Mouse (Mus musculus): ENCODE results near the gene Pskh1. TPM values are rescaled to one million over a fixed set of nuclear protein-coding genes. Genes with fewer than 3 reads are reported as not detected.

Pskh1 gene
- polyA plus RNA-seq, 1 experiment from 2014 or later, result 19.5 TPM

GRCm38 (mm10) chr8:105936866-105937475, 36.7 kb downstream of the Pskh1 start:
- Histone ChIP-seq H3K27me3 (no peaks in the 10 kb centered on the region), H3K36me3 (peaks cover 10% of the 10 kb centered on the region; the same call in 1 of the 2 replicates), H3K27ac (peak overlapping the region; percentile 89), H3K9me3 (replicated peaks) (no peaks in the 10 kb centered on the region), H3K9ac (peak overlapping the region; percentile 70), H3K4me3 (peak overlapping the region; percentile 68), H3K4me1 (replicated peaks) (peaks cover 13% of the 10 kb centered on the region), H3K4me2 (peak overlapping the region; percentile 85)
- ATAC-seq (replicated peaks; ENCODE audit: insufficient number of reproducible peaks, insufficient read depth, low FRiP score, low read depth), result peak; percentile 87
- WGBS, result 1% methylated on average over 30 of the region's 30 CpGs

GRCm38 (mm10) chr8:105937496-105938305, 37.5 kb downstream of the Pskh1 start:
- no peaks in the 10 kb centered on the region for H3K9me3 ChIP-seq (replicated peaks)
- under 1% methylated on average over 33 of the region's 33 CpGs for WGBS
- ATAC-seq (replicated peaks; ENCODE audit: insufficient number of reproducible peaks, insufficient read depth, low FRiP score, low read depth), result peak; percentile 15; the same call in 1 of the 2 replicates
- peaks cover 13% of the 10 kb centered on the region; the same call in 1 of the 2 replicates for H3K36me3 ChIP-seq
- H3K9ac ChIP-seq, result peak overlapping the region; percentile 70
- peak overlapping the region; percentile 89 for H3K27ac ChIP-seq
- H3K4me3 ChIP-seq, result peak overlapping the region; percentile 68
- H3K27me3 ChIP-seq, result no peaks in the 10 kb centered on the region
- peaks cover 13% of the 10 kb centered on the region for H3K4me1 ChIP-seq (replicated peaks)
- peak overlapping the region; percentile 85 for H3K4me2 ChIP-seq

- Histone ChIP-seq H3K4me3 (peak within 1 kb of the TSS; percentile 68), H3K4me1 (replicated peaks) (peaks cover 13% of the 10 kb centered on the region), H3K9ac (peak within 1 kb of the TSS; percentile 70), H3K9me3 (replicated peaks) (no peaks in the 10 kb centered on the region), H3K4me2 (peak within 1 kb of the TSS; percentile 85), H3K36me3 (peaks cover 19% of the 10 kb centered on the region), H3K27ac (peak within 1 kb of the TSS; percentile 89), H3K27me3 (no peaks in the 10 kb centered on the region)
- ATAC-seq (replicated peaks; ENCODE audit: insufficient number of reproducible peaks, insufficient read depth, low FRiP score, low read depth), result no peak
- WGBS, result 14% methylated on average over 4 of the region's 4 CpGs
Observed at GRCm38 (mm10) chr8:105938306-105938669, 38.0 kb downstream of the Pskh1 start, which contains the start of gene Psmb10. Gene Psmb10, minus strand, starts transcription at chr8:105938444.

GRCm38 (mm10) chr8:105942026-105942425, 41.8 kb downstream of the Pskh1 start:
- H3K36me3 ChIP-seq, result peaks cover 55% of the 10 kb centered on the region
- WGBS, result 85% methylated on average over 11 of the region's 11 CpGs

GRCm38 (mm10) chr8:105942542-105942941, 42.3 kb downstream of the Pskh1 start:
- Histone ChIP-seq H3K36me3 (peaks cover 60% of the 10 kb centered on the region), H3K27ac (no peak overlapping the region), H3K4me1 (replicated peaks) (peaks cover 4% of the 10 kb centered on the region; the same call in 1 of the 2 replicates), H3K4me3 (no peak overlapping the region), H3K27me3 (no peaks in the 10 kb centered on the region), H3K9ac (no peak overlapping the region), H3K9me3 (replicated peaks) (no peaks in the 10 kb centered on the region), H3K4me2 (no peak overlapping the region)
- no peak for ATAC-seq (replicated peaks; ENCODE audit: insufficient number of reproducible peaks, insufficient read depth, low FRiP score, low read depth)
- WGBS, result 94% methylated on average over 5 of the region's 5 CpGs

More at GRCm38 (mm10) chr8:105942026-105942425, 41.8 kb downstream of the Pskh1 start:
- Histone ChIP-seq H3K4me1 (replicated peaks) (peaks cover 4% of the 10 kb centered on the region; the same call in 1 of the 2 replicates), H3K27me3 (no peaks in the 10 kb centered on the region), H3K9me3 (replicated peaks) (no peaks in the 10 kb centered on the region), H3K27ac (no peak overlapping the region), H3K4me2 (no peak overlapping the region), H3K9ac (no peak overlapping the region), H3K4me3 (no peak overlapping the region)
- no peak for ATAC-seq (replicated peaks; ENCODE audit: insufficient number of reproducible peaks, insufficient read depth, low FRiP score, low read depth)

DNA sequence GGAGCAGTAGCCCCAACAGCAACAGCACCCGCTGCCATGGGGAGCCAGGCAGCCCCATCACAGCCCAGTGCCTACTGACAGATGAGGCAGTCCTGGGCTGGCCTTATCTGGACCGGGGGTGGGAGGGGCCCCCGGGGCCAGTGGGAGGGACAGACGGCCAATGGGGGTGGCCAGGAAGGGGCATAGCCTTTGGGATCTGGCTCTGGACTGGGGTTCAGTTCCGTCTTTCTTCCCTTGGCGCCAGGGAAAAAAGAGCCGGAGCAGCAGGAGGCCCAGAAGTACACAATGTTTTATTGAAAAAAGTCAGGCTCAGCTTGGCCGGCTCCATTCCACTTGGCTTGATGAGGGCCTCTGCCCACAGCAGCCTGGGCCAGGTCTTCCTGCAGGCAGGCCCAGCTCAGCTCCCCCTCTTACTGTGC, 43.1 kb downstream of the Pskh1 start, which contains the start of gene Lcat:
Gene Lcat (minus strand): TSS at position 62 of the 419 bp plus-strand sequence.
- Histone ChIP-seq H3K4me3 (no peak within 1 kb of the TSS), H3K36me3 (peaks cover 68% of the 10 kb centered on the region), H3K27me3 (no peaks in the 10 kb centered on the region), H3K9me3 (replicated peaks) (no peaks in the 10 kb centered on the region), H3K4me2 (no peak within 1 kb of the TSS), H3K4me1 (replicated peaks) (peaks cover 2% of the 10 kb centered on the region; the same call in 1 of the 2 replicates), H3K27ac (no peak within 1 kb of the TSS), H3K9ac (no peak within 1 kb of the TSS)
- WGBS, result 79% methylated on average over 7 of the region's 8 CpGs
- no peak for ATAC-seq (replicated peaks; ENCODE audit: insufficient number of reproducible peaks, insufficient read depth, low FRiP score, low read depth)

DNA sequence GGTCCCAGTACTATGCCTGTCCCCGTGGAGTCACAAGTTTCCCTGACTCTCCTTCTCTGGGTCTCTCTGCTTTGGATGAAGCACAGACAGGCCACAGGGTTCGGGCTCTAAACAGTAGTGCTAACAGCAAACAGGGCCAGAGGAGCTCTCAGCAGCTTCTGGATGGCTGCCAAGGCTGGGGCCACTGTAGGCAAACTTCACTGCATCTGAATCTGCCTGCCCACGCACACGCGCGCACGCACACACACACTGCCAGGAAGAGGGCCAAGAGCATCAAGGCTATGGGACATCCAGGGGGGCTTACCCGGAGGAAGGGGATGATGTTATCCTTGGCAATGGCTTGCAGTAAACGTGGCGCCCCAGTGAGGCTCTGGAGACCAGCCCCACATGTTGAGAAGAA, 49.1 kb downstream of the Pskh1 start:
- H3K4me1 ChIP-seq (replicated peaks), result peaks cover 34% of the 10 kb centered on the region
- H3K27me3 ChIP-seq, result no peaks in the 10 kb centered on the region
- peaks cover 84% of the 10 kb centered on the region for H3K36me3 ChIP-seq
- H3K9me3 ChIP-seq (replicated peaks), result no peaks in the 10 kb centered on the region
- H3K4me3 ChIP-seq, result no peak overlapping the region
- WGBS, result 26% methylated on average over 10 of the region's 10 CpGs
- peak overlapping the region; percentile 59 for H3K27ac ChIP-seq
- peak; percentile 54 for ATAC-seq (replicated peaks; ENCODE audit: insufficient number of reproducible peaks, insufficient read depth, low FRiP score, low read depth)
- H3K9ac ChIP-seq, result no peak overlapping the region
- no peak overlapping the region for H3K4me2 ChIP-seq

DNA sequence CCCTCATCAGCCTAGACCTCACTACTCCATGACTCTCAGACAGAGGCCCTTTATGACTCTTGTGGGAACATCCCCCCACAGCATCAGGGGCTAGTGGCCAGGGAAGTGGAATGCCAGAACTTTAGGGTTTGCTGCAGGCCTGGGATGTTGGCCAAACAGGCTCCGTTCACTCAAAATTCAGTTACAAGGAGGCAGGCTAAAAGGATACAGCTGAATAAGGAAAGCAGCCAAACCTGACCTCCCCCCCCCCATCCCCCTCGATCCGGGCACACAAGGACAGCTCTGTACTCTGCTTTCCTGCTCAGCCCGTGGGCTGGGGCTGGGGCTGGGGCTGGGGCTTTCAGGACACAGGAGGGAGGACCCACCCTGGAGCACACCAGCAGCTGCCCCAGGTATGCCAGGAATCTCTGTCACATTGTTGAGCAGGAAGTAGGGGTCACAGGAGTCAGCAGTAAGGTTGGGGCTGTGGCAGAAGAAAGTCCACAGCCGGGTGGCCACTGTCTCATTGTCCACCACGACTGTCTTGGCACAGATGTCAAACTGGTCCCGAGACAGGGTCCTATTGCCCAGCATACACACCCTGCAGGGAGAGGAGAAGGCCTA, 50.9 kb downstream of the Pskh1 start:
- Histone ChIP-seq H3K4me2 (no peak overlapping the region), H3K4me3 (no peak overlapping the region), H3K36me3 (peaks cover 82% of the 10 kb centered on the region), H3K4me1 (replicated peaks) (peaks cover 34% of the 10 kb centered on the region), H3K27ac (peak overlapping the region; percentile 63), H3K9ac (no peak overlapping the region), H3K9me3 (replicated peaks) (no peaks in the 10 kb centered on the region), H3K27me3 (no peaks in the 10 kb centered on the region)
- ATAC-seq (replicated peaks; ENCODE audit: insufficient number of reproducible peaks, insufficient read depth, low FRiP score, low read depth), result 0 out of 2 replicates have a peak, but pooled peaks have one; percentile 28
- 23% methylated on average over 7 of the region's 7 CpGs for WGBS

GRCm38 (mm10) chr8:105956556-105956955, 56.3 kb downstream of the Pskh1 start:
- Histone ChIP-seq H3K27ac (0 out of 2 replicates have a peak overlapping the region, but pooled peaks have one; percentile 38), H3K4me1 (replicated peaks) (peaks cover 45% of the 10 kb centered on the region), H3K4me2 (no peak overlapping the region), H3K4me3 (no peak overlapping the region), H3K36me3 (peaks cover 60% of the 10 kb centered on the region), H3K27me3 (no peaks in the 10 kb centered on the region), H3K9ac (no peak overlapping the region), H3K9me3 (replicated peaks) (no peaks in the 10 kb centered on the region)
- WGBS, result 54% methylated on average over 4 of the region's 4 CpGs
- peak; percentile 27; the same call in 1 of the 2 replicates for ATAC-seq (replicated peaks; ENCODE audit: insufficient number of reproducible peaks, insufficient read depth, low FRiP score, low read depth)

GRCm38 (mm10) chr8:105957813-105958212, 57.6 kb downstream of the Pskh1 start:
- H3K9ac ChIP-seq, result no peak overlapping the region
- no peak overlapping the region for H3K4me3 ChIP-seq
- H3K36me3 ChIP-seq, result peaks cover 53% of the 10 kb centered on the region
- H3K27me3 ChIP-seq, result no peaks in the 10 kb centered on the region
- ATAC-seq (replicated peaks; ENCODE audit: insufficient number of reproducible peaks, insufficient read depth, low FRiP score, low read depth), result peak; percentile 21; the same call in 1 of the 2 replicates
- H3K9me3 ChIP-seq (replicated peaks), result no peaks in the 10 kb centered on the region
- H3K27ac ChIP-seq, result no peak overlapping the region
- WGBS, result 38% methylated on average over 3 of the region's 4 CpGs
- peaks cover 47% of the 10 kb centered on the region for H3K4me1 ChIP-seq (replicated peaks)
- no peak overlapping the region for H3K4me2 ChIP-seq

DNA sequence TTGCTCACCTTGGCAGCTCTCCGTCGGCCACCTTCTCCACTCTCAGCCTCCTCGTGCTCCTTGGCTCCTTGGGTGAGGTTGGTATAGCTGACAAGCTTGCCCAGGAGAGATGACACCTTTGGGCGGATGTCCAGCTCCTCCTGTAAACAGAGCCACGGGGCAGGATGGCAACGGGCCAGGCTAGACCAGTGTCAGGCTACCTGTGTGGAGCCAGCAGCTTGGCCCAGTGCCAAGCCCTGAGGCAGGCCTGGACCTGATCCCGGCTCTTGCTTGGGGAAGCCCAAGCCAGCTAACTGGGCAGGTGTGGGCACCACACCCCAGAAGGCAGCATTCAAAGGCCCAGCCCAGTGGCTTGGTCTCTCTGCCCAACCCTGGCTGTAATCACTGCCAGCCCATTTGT, 59.1 kb downstream of the Pskh1 start:
- Histone ChIP-seq H3K4me1 (replicated peaks) (peaks cover 61% of the 10 kb centered on the region), H3K27me3 (no peaks in the 10 kb centered on the region), H3K4me3 (no peak overlapping the region), H3K9me3 (replicated peaks) (no peaks in the 10 kb centered on the region), H3K36me3 (peaks cover 39% of the 10 kb centered on the region), H3K4me2 (no peak overlapping the region), H3K27ac (no peak overlapping the region), H3K9ac (no peak overlapping the region)
- 65% methylated on average over 7 of the region's 7 CpGs for WGBS
- no peak for ATAC-seq (replicated peaks; ENCODE audit: insufficient number of reproducible peaks, insufficient read depth, low FRiP score, low read depth)
